Mouse (Mus musculus) B cell, adult 62 days (primary cell): Measurements from ENCODE around the gene Zfp65. TPM values are rescaled to one million over a fixed set of nuclear protein-coding genes. Genes with fewer than 3 reads are reported as not detected.

ENCODE experiments used
- total RNA-seq: library from RNA; stranded (reverse); gene quantifications from 4 replicates; pipeline ENCODE4 v1.2.4, GENCODE M21; 2023

The Zfp65 gene
- 12.0 to 16.3 TPM (median 13.1 TPM) in 4 replicates for total RNA-seq

GRCm38 (mm10) chr13:67728641-67729318, at the start of gene Zfp65:
Zfp65 (minus strand) TSS chr13:67729173.

GRCm38 (mm10) chr13:67754333-67755306, 25.6 kb upstream of the Zfp65 start, which contains the start of gene Zfp85:
Zfp85 (minus strand) TSS chr13:67755228.

GRCm38 (mm10) chr13:67686971-67687370, 42.0 kb downstream of the Zfp65 start, which contains the start of gene Zfp738:
Zfp738 (minus strand) TSS chr13:67687071.

Other genes with a start within 250 kb of the Zfp65 start
- 10.2 to 11.4 TPM (median 11.0 TPM) in 4 replicates for gene Zfp874b, start 244.9 kb downstream of the Zfp65 start, total RNA-seq
- 11.2 to 12.8 TPM (median 12.4 TPM) in 4 replicates for gene Zfp58, start 228.6 kb downstream of the Zfp65 start, total RNA-seq
- gene Gm26965, start 203.0 kb downstream of the Zfp65 start, total RNA-seq = 1.2 TPM in 1 of 4 replicates, not detected in the others
- gene Zfp87, start 203.0 kb downstream of the Zfp65 start, total RNA-seq = 22.5 to 24.2 TPM (median 23.7 TPM) in 4 replicates
- gene Zfp748, start 175.3 kb downstream of the Zfp65 start, total RNA-seq = 6.5 to 8.0 TPM (median 6.8 TPM) in 4 replicates
- 14.8 to 18.5 TPM (median 16.9 TPM) in 4 replicates for gene Zfp729b, start 119.5 kb downstream of the Zfp65 start, total RNA-seq
- 0.60 to 5.3 TPM (median 1.4 TPM) in 4 replicates for gene Gm49345, start 91.4 kb downstream of the Zfp65 start, total RNA-seq
- gene Zfp729a, start 91.4 kb downstream of the Zfp65 start, total RNA-seq = 10.7 to 16.3 TPM (median 13.5 TPM) in 4 replicates
- gene Zfp738, start 42.1 kb downstream of the Zfp65 start, total RNA-seq = 9.3 to 12.7 TPM (median 11.0 TPM) in 4 replicates
- gene Zfp85, start 26.1 kb upstream of the Zfp65 start, total RNA-seq = 3.5 to 4.9 TPM (median 4.5 TPM) in 4 replicates
- 2.1 to 3.1 TPM (median 2.7 TPM) in 4 replicates for gene Zfp493, start 50.5 kb upstream of the Zfp65 start, total RNA-seq
- 3.5 to 5.1 TPM (median 4.0 TPM) in 4 replicates for gene Zfp273, start 84.6 kb upstream of the Zfp65 start, total RNA-seq
- 2.0 to 3.4 TPM in 2 of 4 replicates, not detected in the others for gene Gm10037, start 101.9 kb upstream of the Zfp65 start, total RNA-seq
- not detected in 4 replicates for gene BC048507, start 134.2 kb upstream of the Zfp65 start, total RNA-seq